Mouse (Mus musculus) megakaryocyte, adult 5-6 weeks (primary cell): ENCODE data around the gene Ntsr1. TPM values are rescaled to one million over a fixed set of nuclear protein-coding genes. Genes with fewer than 3 reads are reported as not detected.

Source experiments
- ATAC-seq: 2 replicates; pipeline ENCODE4 v1.8.0; 2016; ENCODE audit warnings: mild to moderate bottlenecking, inconsistent platforms; ENCODE audit not compliant: poor library complexity, severe bottlenecking
- total RNA-seq, 2 experiments: library from RNA; stranded (forward) in 1 of 2; stranded (reverse) in 1 of 2; fragments of 153-499, 151-499 nt in 1 of 2; fragments of 221-1000, 200-1000 nt in 1 of 2; gene quantifications; 2 replicates each; pipeline versions ENCODE4 v1.2.3 to v1.2.4; 2015 to 2017

Gene Ntsr1
- total RNA-seq (2015): not detected in 2 replicates
- total RNA-seq (2017): not detected in 2 replicates

DNA sequence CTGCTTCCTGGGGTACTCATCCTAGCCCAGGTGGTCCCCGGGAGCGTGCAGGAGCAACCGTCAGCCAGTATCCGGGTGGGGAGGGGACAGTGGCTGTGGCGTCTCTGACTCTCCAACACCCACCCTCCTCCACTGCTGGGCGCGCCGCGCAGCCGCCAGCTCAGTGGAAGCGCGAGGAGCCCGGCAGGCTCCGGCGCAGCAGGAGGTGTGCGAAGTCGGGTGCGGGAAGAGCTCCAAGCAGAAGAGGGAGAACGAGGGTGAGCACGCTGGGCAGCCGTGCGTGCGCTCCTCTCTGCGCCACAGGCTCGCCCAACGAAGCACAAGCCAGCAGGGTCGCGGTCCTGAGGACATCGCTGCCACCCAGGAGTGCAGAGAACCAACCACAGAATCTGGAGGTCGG, at the start of gene Ntsr1:
Ntsr1 (plus strand) TSS at position 236 of the 400 bp plus-strand sequence.
- no peak for ATAC-seq

DNA sequence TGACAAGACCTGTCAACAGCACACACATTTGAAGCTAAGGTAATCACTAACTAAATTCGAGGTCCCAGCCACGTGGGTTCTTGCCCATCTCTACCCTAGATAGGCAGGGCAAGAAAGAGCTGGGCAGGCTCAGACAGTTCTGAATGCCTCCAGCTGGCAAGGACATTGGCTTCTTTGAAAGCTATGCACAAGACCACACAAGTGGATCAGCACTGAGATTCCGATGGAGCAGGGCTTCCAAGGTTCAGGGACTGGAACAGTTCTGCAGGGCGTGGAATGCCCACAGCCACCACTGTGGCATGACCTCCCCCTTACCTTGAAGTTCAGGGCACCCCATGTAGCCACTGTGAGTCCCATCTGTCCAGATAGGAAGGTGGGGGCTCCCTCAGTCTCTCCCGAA, 49.2 kb upstream of the Ntsr1 start:
- no peak for ATAC-seq

DNA sequence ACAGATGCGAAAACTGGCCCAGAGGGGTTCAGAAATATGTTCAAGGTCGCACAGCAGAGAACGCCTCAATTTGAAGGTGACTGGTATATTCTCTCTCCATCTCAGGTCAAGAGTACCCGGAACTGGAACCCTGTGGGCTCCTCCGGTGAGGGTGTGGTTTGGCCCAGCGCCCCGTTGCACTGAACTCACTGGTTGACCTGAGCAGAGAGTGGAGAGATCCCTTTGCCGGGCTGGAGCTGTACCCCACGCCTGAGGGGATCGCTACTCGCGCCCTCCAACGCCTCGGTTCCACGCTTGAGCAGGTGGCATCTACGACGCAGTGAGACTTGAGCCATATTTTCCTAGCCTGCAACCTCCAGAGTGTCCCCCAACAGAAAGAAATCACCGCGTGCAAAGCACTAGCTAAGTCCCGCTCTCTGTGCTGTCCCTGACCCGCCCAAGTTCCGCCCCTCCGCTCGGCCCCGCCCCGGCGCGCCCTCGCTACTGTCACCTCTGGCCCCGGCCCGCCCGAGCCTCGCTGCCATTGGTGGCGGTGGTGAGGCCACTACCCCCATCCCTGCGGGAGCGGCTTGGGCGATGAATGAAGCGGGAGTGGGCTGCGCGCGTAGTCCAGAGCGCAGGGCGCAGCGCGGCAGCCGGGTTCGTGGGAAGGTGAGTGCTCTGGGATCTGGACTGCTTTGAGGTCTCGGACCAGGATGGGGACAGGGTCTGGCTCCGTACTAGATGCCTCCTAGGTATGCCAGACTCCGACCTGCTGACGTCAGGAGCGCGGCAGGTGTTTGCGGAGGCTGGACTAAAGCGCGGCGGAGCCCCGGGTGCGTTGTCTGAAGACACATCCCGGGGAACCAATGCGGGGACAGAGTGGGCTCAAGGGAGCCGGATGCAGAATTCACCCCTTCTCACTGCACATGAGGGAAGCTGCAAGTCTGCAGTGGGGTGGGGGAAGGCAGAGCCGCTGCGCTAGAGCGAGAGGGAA, 43.8 kb upstream of the Ntsr1 start, which contains the start of gene Slco4a1:
Slco4a1 (plus strand) TSS at position 523 of the 976 bp plus-strand sequence.
- ATAC-seq: peak; percentile 92

DNA sequence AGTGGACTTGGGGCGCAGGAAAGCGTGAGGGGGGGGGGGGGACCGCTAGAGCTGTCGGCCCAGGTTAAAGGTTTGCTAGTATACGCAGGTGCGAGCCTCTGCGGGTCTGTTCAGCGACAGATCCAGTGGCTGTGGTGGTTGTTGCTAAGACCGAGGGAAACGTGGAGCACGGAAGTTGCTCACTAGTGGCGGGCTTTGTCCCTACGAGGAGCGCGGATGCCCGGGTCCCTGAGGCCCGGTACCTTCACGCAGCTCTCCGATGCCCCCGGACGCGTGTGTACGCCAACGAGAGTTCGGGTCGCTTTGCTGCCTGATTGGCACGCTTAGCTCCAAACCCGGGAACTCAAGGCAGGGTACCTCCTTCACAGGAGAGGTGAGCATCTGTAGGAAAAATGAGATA, 43.1 kb upstream of the Ntsr1 start:
- peak; percentile 17 for ATAC-seq

DNA sequence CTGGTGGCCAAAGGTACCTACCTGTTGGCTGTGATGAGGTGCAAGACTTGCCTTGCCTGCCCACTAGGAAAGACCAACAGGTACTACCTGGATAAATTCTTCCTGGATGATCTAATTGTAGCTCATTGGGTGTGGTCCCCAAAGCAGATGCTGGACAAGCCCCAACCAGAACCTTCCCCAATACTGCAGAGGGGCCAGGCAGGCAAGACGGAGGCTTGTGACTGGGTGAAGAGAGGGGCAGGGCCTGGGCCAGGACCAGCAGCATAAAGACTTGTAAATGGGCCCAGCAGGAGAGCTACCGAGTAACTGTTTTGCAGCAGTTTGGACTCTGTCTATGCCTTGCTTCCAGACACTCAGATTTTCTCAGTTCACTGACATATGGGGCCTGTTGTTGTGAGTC, 42.1 kb upstream of the Ntsr1 start:
- no peak for ATAC-seq

DNA sequence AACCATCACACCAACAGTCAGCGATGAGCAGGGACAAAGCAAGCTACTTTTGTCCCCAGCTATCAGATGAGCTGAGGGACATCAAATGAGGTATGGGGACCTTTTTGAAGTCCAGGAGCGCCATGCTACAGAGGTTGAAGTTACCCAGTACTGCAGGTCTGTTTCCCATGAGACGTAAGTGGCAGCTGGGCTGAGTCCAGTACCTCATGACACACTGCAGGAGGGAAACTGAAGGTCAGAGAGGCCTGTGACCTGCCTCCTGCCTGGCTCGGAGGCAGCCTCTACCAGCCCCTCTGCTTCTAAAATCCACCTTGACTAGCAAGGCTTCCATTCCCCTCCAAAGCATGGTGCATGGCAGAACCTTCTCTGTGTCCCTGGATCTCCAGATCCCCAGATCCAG, 40.3 kb upstream of the Ntsr1 start:
- ATAC-seq: no peak

DNA sequence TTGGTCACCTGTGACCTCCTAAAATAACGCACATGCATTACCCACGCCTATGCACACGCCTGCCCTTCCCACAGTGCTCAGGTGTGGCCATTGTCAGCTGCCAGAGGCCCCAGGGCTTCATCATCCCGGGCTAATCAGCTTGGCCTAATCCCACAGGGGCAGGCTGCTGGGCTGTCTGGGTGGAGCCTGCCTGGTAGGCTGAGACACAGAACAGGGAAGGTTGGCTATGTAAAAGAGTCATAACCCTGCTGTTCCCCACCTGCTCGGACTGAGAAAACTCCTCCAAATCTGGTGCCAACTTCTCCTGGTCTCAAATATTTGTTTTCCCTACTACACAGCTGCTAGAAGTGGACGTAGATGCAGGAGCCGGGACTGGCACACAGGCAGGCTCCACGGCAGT, 39.0 kb upstream of the Ntsr1 start:
- no peak for ATAC-seq

DNA sequence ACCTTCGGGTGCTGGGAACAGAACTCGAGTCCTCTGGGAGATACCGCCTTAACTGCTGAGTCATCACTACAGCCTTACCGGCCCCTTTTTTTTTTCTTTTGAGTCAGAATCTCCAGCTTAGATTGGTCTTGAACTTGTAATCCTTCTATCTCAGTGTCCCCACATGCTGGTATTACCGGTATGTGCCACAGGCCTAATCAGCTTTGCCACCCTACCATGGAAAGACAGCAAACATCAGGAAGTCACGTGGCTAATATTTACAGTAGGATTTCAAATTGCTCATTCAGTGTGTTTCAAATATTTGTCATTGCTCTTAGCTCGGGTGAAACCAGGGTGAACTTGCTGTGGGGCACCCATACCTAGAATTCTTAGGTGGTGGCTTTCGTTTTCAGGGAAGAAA, 37.2 kb upstream of the Ntsr1 start:
- no peak for ATAC-seq

DNA sequence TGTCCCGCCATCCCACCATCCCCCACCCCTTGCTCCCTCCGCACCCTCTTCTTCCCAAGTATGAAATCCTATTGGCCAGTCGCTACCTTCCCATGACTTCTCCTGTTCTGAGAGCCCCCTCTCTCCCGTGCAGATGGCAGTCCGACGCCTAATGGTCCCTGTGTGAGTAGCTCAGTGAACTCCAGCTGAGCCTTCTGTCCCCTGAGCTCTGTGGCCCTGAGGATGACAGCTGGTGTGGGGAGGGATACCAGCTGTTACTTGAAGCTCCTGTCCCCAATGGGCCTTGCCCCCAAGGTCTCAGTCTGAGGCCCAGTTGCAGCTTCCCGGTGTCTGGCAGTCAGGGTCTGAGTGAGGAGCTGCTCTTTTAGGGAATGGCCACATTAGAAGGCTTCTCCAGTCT, 33.3 kb upstream of the Ntsr1 start:
- ATAC-seq: no peak

DNA sequence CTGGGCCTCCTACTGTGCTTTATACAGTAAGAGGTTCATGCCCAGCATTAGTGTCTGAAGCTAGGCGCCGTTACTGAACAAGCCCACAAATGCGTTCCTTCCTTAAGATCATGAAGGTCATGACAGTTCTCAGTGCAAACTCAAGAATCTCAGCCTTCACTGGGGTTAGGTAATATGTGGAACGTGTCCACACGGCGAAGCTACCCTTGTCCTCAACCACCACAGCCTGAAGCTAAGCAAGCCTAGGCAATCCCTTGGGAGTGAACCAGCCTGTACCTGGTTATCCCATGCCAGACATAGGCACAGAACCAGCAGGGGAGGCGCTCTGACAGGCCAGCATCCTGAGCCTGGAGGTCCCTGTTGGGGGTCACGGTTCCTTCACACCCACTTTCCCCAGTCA, 30.9 kb upstream of the Ntsr1 start:
- ATAC-seq: no peak

DNA sequence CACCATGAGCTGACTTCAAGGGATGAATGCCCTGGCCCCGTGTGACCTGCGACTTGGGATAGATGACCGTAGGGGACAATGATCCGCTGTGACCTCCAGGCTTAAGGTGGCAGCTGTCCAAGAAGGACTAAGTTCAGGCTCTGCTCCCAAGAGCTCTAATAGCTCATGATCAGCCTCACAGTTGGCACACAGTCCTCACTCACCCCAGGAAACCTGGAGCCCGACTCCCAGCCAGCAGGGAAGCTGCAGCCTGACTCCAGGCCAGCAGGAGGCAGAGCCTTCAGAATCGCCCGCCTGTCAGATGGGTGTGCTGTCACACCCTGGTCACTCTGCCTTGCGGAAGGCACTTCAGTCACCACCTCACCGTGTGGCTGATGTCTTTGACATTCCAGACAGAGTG, 30.0 kb upstream of the Ntsr1 start:
- no peak for ATAC-seq

DNA sequence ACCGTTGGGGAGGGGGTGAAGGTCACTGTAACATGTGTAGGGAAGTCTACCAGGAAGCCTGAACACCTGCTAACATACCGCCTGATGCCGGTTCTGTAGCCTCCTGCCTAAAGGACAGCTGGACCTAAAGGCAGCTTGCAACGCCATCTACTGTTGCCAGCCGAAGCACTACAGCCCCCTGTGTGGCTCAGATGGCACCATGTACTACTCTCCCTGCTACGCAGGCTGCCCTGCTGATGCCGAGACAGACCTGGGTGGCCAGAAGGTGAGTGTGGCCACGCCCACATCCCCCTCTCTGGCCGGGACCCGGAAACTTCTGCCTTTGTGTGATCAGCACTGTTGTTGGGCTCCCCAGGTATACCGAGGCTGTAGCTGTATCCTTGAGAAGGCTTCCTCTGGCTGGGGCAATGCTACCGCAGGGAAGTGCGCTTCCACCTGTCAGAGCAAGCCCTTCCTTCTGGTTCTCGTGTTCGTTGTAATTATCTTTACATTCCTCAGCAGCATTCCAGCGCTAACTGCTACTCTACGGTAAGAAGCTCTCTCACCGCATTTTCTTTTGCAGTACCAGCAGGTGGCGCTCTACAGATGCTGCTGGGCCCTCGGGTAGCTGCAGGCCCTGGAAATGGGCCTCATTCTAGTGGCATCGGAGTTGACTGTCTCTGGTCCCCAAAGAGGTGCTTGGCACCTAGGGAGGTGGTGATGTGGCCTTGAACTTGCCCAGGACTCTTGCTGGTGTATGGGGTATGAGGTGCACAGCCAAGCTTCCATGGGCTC, 27.3 kb upstream of the Ntsr1 start:
- ATAC-seq: peak; percentile 70

DNA sequence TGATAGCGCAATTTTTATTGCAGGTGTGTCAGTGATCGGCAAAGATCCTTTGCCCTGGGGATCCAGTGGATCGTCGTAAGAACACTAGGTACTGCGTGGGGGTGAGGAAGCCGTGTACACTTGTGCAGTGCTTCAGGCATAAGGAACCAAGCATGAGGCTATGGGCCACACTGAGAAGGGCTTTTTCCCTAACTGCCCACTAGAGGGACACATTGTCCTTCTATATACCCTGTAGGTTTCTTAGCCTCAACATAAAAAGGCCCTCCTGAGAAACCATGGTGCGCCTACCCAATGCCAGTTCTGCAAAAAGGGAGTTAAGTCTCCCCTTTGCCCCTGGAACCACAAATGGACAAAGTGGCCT, 26.7 kb upstream of the Ntsr1 start:
- ATAC-seq: peak; percentile 79

DNA sequence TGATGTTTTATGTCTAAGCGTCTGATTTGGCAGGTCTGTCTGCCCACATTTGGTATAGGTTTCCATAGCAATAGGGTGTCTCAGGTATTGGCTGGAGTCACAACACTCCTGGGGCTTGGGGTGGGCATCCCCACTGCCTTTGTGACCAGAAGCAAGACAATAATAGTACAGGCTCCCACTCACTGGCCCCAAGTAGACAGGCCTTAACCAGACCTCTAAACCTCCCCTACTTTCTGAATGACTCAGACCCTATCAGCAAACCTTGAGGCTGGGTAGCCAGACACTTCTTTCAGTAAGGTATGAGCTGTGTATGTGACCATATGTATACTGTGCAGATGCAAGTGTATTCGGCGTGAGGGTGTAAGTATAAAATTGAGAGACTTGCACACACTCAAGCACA, 24.9 kb upstream of the Ntsr1 start:
- no peak for ATAC-seq

DNA sequence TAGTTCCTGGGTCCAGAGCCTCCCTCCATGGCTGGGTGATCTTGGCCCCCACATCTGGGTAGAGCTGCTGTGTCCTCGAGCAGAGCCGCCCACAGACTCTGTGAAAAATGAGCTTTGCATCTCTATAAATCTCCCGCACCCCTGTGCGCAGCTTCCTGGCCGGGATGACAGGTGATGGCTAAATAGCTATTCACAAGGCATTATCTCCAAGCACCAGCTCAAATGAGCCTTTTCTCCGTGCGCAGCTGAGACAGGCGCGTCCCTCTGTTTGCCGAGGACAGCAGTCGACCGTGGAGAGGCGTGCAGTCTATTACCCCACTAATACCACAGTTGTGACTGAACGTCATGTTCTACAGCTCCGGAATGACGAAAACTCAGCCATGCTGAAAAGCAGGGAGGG, 17.5 kb upstream of the Ntsr1 start:
- ATAC-seq: no peak

DNA sequence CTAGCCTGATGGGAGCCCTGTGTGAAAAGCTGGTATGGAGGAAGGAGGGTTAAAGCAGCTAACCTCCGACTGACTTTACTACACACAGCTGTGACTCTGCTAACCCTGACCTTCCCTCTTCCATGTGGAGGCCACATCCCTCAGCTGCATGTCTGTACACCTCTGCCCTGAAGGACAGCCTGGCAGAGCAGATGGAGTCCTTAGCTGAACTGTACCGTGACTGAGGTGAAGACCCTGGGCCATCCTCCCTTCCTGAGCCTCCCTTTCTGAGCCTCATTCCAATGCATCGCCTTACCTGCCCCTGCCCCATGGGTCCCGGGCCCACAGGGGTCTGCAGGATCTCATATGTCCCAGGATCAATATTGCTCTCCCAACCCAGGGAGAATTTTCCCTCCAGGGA, 14.9 kb upstream of the Ntsr1 start:
- no peak for ATAC-seq

DNA sequence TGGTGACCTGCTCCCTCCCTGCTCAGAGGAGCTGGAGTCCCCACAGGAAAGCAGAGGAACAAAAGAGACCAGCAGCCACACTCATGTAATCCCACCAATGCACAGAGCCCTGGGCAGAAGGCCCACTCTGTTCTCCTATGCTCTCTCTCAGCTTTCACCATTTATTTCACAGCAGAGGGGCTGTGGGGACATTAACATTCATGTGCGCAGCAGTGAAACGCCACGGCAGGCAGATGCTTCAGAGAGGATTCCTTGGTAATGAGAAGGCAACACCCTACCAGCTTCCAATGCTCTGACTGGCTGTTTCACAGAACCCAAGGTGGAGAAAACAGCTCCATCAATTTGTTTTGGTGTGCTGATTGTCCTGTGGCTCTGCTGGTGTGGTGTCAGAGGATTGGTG, 14.5 kb upstream of the Ntsr1 start:
- ATAC-seq: no peak

DNA sequence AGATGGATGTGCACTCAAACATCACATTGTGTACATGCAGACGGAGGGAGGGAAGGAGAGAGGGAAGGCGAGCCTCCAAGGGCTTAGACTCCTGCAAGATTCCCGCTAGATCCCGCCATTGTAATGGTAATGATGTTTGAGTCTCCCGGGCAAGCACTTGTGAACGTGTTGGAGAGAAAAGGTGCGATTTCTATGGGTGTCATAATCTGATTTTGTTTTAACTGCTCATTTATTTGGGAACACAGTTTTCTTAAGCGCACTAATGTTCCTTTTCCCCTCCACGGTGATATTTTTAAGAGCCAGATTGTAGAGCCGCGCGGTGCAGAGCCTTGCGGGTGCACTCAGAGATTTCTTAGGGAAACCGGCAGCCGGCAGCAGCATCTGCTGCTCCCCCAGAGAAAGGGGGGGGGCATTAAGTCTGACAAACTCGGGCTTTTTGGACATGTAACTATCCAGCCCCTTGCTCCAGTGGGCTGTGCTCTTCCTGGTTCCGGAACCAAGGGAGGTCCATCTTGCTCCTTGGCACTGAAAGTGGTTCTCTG, 11.5 kb upstream of the Ntsr1 start:
- no peak for ATAC-seq

DNA sequence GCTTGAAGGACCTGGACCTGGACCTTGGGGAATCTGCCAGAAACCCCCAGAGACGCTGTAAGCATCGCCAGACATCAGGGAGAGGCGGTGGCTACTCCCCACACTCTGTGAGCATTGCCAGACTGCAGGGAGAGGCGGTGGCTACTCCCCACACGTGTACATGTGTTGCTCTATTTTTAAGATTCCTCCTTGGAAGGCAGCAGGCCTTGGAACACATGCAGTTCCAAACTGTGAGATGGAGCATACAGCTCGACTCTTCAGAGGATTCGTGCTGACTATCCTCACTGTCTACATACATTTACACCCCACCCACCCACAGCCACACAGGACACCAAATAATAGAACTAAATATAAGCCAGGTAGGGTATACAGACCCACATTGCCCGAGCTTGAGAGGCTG, 3.9 kb upstream of the Ntsr1 start:
- ATAC-seq: no peak

DNA sequence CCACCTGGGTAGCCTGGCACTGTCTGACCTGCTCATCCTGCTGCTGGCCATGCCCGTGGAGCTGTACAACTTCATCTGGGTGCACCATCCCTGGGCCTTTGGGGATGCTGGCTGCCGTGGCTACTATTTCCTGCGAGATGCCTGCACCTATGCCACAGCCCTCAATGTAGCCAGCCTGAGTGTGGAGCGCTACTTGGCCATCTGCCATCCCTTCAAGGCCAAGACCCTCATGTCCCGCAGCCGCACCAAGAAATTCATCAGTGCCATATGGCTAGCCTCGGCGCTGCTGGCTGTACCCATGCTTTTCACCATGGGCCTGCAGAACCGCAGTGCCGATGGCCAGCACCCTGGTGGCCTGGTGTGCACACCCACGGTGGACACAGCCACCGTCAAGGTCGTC, 950 bp downstream of the Ntsr1 start:
- no peak for ATAC-seq

DNA sequence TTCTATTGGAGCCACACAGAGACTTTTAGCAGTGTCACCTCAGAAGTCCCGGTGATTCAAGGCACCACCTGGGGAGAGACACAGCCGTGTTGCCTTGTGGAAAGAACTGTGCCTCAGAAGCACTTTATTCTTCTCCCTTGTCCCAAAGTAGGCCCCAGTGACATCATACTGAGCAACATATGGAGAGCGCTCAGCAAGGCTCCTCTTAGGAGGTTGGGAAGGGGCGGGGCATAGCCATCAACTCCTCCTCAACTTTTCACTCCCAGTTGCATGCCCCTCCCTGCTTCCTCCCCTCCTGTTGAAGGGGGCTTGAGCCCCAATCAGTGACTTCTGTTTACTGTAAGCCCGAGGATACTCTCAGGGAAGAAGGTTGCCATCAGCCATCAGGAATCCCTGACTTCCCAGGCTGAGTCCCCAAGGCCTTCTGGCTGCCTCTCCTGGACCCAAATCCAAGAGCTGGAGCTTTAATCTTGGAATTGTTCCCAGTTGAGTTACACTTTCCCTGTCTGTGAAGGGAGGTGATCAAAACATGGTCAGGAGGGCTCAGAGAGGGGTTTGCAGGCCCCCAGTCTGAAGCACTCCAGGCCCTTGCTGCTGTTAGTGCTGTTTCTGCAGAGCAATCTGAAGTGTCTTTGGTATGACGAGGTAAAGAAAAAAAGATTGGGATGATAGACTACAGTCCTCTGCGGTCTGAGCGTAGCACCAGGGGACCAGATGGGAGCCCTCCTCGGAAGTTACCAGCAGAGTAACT, 1.6 kb downstream of the Ntsr1 start:
- ATAC-seq: no peak
